Mouse (Mus musculus) myocyte (in vitro differentiated cells): ENCODE measurements around the gene Kcnk10.

Source experiments
- E2F4 ChIP-seq: IDR thresholded peaks from one replicate; pipeline ENCODE4 v1.6.1; 2011; ENCODE audit warnings: mild to moderate bottlenecking, control low read depth, moderate library complexity; ENCODE audit not compliant: insufficient read depth
- POLR2A ChIP-seq: IDR thresholded peaks from one replicate; pipeline ENCODE4 v1.6.1; 2011; ENCODE audit warnings: low read depth, mild to moderate bottlenecking, control low read depth, moderate library complexity; ENCODE audit not compliant: insufficient read length

GRCm38 (mm10) chr12:98394115-98394514, 184.0 kb downstream of the Kcnk10 start:
- no peak for TF ChIP-seq E2F4
- no peak for TF ChIP-seq POLR2A
